Mouse (Mus musculus) G1E (cell line): Measurements from ENCODE around the gene Dscaml1.

Experiments used
- CTCF ChIP-seq: IDR thresholded peaks from 2 replicates; pipeline ENCODE4 v1.5.1; 2012; ENCODE audit warnings: low read depth, low read length, inconsistent platforms, mixed read lengths
- GATA1 ChIP-seq: IDR thresholded peaks from 2 replicates; pipeline ENCODE4 v1.6.1; 2012; ENCODE audit warnings: borderline replicate concordance, low read length, inconsistent platforms, mixed read lengths
- POLR2AphosphoS5 ChIP-seq: IDR thresholded peaks from 2 replicates; pipeline ENCODE4 v1.6.1; 2012; ENCODE audit warnings: low read depth, low read length, inconsistent platforms; ENCODE audit not compliant: insufficient replicate concordance
- TAL1 ChIP-seq: conservative IDR thresholded peaks from 2 replicates; pipeline ENCODE4 v1.6.1; 2012; ENCODE audit warnings: low read depth, low read length, inconsistent platforms, mixed read lengths

- peak; percentile 92 for TF ChIP-seq CTCF
- TF ChIP-seq TAL1 = no peak
- TF ChIP-seq GATA1 = no peak
- no peak for TF ChIP-seq POLR2AphosphoS5
Observed at GRCm38 (mm10) chr9:45754452-45755091, 328.1 kb downstream of the Dscaml1 start.
